Mouse (Mus musculus): Measurements from ENCODE around the gene Fbxl15.

DNA sequence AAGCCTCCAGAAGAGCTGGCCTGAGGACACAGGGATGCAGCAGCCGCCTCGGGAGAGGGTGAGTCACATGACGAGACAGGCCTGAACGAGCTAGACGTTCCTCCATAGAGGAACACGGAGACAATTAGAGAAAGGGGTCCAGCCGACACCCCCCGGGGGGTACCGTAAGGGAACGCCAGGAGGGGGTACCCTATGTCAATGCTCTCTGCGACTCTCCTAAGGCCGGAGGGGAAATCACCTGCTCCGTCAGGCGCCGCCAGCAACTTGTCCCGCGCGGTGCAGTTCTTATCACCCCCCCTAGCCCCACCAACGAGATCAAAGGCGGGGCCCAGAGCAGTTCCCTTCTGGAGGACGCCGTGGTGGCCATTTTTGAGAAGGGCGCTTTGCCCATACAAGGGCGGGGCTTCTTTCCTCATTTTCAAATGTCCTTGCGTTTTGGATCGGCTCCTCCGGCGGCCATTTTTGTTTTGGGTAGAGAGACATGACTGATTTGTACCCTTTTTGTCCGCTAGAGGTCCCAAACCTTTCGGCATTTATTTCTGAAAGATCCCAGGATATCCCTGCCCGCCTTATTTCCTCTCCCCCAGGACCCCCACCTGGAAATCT is 10.4 kb downstream of the Fbxl15 start, which contains the start of gene Cuedc2:
- TF ChIP-seq CTCF (IDR thresholded peaks at IDR 0.05; ENCODE audit: insufficient read depth, low read length) (no peak), POLR2A (IDR thresholded peaks at IDR 0.05; ENCODE audit: borderline replicate concordance, extremely low read depth, low read depth, low read length) (peak; percentile 28; the same call in 1 of the 2 replicates)
